In the genomic region with DNA sequence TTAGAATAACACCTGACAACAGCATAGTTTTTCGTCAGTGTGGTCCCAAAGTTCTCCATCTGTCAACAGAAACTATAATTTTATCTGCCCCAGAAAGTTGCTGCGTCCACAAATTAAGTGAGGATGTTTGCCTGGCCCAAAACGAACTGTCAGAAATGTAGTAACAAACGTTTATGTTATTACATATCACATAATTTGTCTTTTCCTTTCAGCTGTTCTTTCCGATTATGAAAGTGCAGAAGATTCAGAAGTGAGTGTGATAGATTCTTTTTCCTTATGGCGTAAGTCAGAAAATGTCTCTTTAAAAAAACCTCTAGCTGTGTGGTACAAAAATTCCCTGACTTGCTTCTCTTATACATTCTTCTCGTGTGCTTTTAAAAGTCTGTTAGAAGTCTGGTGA, we compare ENCODE assay signal across 8 mouse cellular contexts. TPM values are rescaled to one million over a fixed set of nuclear protein-coding genes. Genes with fewer than 3 reads are reported as not detected.
DNase-seq lines count a peak whose midpoint lies in the region; ATAC-seq and TF ChIP-seq lines count a peak whose summit lies in the region.

No protein-coding gene starts in this region.

- H3K9me3 ChIP-seq in kidney, postnatal 0 days (replicated peaks; ENCODE audit: low read length), result no peaks in the 10 kb centered on the region
- H3K9me3 ChIP-seq in embryonic facial prominence, embryonic 11.5 days (replicated peaks; ENCODE audit: control insufficient read depth, low read length), result no peaks in the 10 kb centered on the region
- H3K9me3 ChIP-seq in intestine, embryonic 14.5 days (ENCODE audit: control insufficient read depth, low read length), result no peaks in the 10 kb centered on the region
- H3K9me3 ChIP-seq in midbrain, postnatal 0 days (ENCODE audit: low read length), result no peaks in the 10 kb centered on the region

- peaks cover 23% of the 10 kb centered on the region for H3K36me3 ChIP-seq in kidney, postnatal 0 days (ENCODE audit: insufficient read depth, low read length)
- H3K36me3 ChIP-seq in embryonic facial prominence, embryonic 11.5 days (replicated peaks; ENCODE audit: control insufficient read depth, insufficient read depth, low read depth, low read length), result no peaks in the 10 kb centered on the region; the same call in 1 of the 2 replicates
- H3K36me3 ChIP-seq in intestine, embryonic 14.5 days (ENCODE audit: control insufficient read depth, insufficient read depth, low read length), result peaks cover 73% of the 10 kb centered on the region
- peaks cover 14% of the 10 kb centered on the region for H3K36me3 ChIP-seq in midbrain, postnatal 0 days (ENCODE audit: insufficient read depth, low read length)

- H3K27me3 ChIP-seq in kidney, postnatal 0 days (ENCODE audit: insufficient read depth, low read length), result no peaks in the 10 kb centered on the region
- no peaks in the 10 kb centered on the region for H3K27me3 ChIP-seq in embryonic facial prominence, embryonic 11.5 days (ENCODE audit: control insufficient read depth, insufficient read depth, low read length)
- H3K27me3 ChIP-seq in intestine, embryonic 14.5 days (replicated peaks; ENCODE audit: control insufficient read depth, insufficient read depth, low read length), result no peaks in the 10 kb centered on the region
- no peaks in the 10 kb centered on the region for H3K27me3 ChIP-seq in midbrain, postnatal 0 days (ENCODE audit: insufficient read depth, low read length)

- DNase-seq in kidney, postnatal 0 days (ENCODE audit: low spot score), result no peak
- DNase-seq in kidney, adult 11 months, result no peak
- DNase-seq in embryonic facial prominence, embryonic 11.5 days (ENCODE audit: low spot score), result no peak
- DNase-seq in intestine, embryonic 14.5 days (ENCODE audit: low spot score), result no peak
- DNase-seq in midbrain, postnatal 0 days (ENCODE audit: low spot score), result no peak
- no peak for DNase-seq in cerebellum, adult 8-10 months
- no peak for DNase-seq in gastrocnemius, postnatal 4 days (ENCODE audit: low spot score in 2 of 2)
- no peak for DNase-seq in frontal cortex, adult 2 months (ENCODE audit: extremely low spot score in 1 of 2, low spot score in 1 of 2)

- 63% methylated on average over 7 of the region's 7 CpGs for WGBS in kidney, postnatal 0 days
- WGBS in embryonic facial prominence, embryonic 11.5 days, result 71% methylated on average over 7 of the region's 7 CpGs
- WGBS in intestine, embryonic 14.5 days, result 55% methylated on average over 7 of the region's 7 CpGs
- 76% methylated on average over 7 of the region's 7 CpGs for WGBS in midbrain, postnatal 0 days

- 0 out of 2 replicates have a peak overlapping the region, but pooled peaks have one; percentile 99 for H3K27ac ChIP-seq in kidney, postnatal 0 days
- no peak overlapping the region for H3K27ac ChIP-seq in embryonic facial prominence, embryonic 11.5 days (replicated peaks; ENCODE audit: low read depth, low read length)
- H3K27ac ChIP-seq in intestine, embryonic 14.5 days (ENCODE audit: low read depth), result no peak overlapping the region
- H3K27ac ChIP-seq in midbrain, postnatal 0 days (ENCODE audit: low read depth, low read length), result no peak overlapping the region

- H3K4me1 ChIP-seq in kidney, postnatal 0 days (replicated peaks; ENCODE audit: insufficient read depth, low read length), result 0 out of 2 replicates have a peak, but pooled peaks cover 3% of the 10 kb centered on the region
- H3K4me1 ChIP-seq in embryonic facial prominence, embryonic 11.5 days (ENCODE audit: control insufficient read depth, insufficient read depth, low read length), result no peaks in the 10 kb centered on the region
- peaks cover 16% of the 10 kb centered on the region for H3K4me1 ChIP-seq in intestine, embryonic 14.5 days (replicated peaks; ENCODE audit: control insufficient read depth, insufficient read depth, low read length)
- peaks cover 3% of the 10 kb centered on the region; the same call in 1 of the 2 replicates for H3K4me1 ChIP-seq in midbrain, postnatal 0 days (ENCODE audit: insufficient read depth, low read length)

- peak overlapping the region; percentile 92; the same call in 1 of the 2 replicates for H3K9ac ChIP-seq in kidney, postnatal 0 days (ENCODE audit: low read depth, low read length)
- peak overlapping the region; percentile 95 for H3K9ac ChIP-seq in embryonic facial prominence, embryonic 11.5 days (replicated peaks; ENCODE audit: low read length)
- H3K9ac ChIP-seq in intestine, embryonic 14.5 days (ENCODE audit: low read length), result peak overlapping the region; percentile 86
- peak overlapping the region; percentile 84 for H3K9ac ChIP-seq in midbrain, postnatal 0 days (replicated peaks; ENCODE audit: low read length, poor library complexity, severe bottlenecking)

- peak overlapping the region; percentile 83 for H3K4me2 ChIP-seq in kidney, postnatal 0 days (ENCODE audit: low read length)
- peak overlapping the region; percentile 78 for H3K4me2 ChIP-seq in embryonic facial prominence, embryonic 11.5 days (ENCODE audit: low read depth, low read length)
- H3K4me2 ChIP-seq in intestine, embryonic 14.5 days (ENCODE audit: low read length), result peak overlapping the region; percentile 88
- H3K4me2 ChIP-seq in midbrain, postnatal 0 days (ENCODE audit: low read depth, low read length, poor library complexity, severe bottlenecking), result peak overlapping the region; percentile 63

- H3K4me3 ChIP-seq in kidney, postnatal 0 days (replicated peaks; ENCODE audit: low read depth, low read length), result peak overlapping the region; percentile 85; the same call in 1 of the 2 replicates
- peak overlapping the region; percentile 92 for H3K4me3 ChIP-seq in embryonic facial prominence, embryonic 11.5 days (ENCODE audit: low read depth, low read length)
- H3K4me3 ChIP-seq in intestine, embryonic 14.5 days (ENCODE audit: low read depth, low read length), result peak overlapping the region; percentile 75
- peak overlapping the region; percentile 63 for H3K4me3 ChIP-seq in midbrain, postnatal 0 days (ENCODE audit: low read depth, low read length)

- TF ChIP-seq CTCF in kidney, postnatal 0 days (IDR thresholded peaks at IDR 0.05; ENCODE audit: low read depth), result no peak
- TF ChIP-seq CTCF in midbrain, postnatal 0 days (IDR thresholded peaks at IDR 0.05), result no peak

- ATAC-seq in kidney, postnatal 0 days (replicated peaks; ENCODE audit: low FRiP score, low read depth), result no peak
- ATAC-seq in embryonic facial prominence, embryonic 11.5 days (replicated peaks; ENCODE audit: insufficient number of reproducible peaks, low FRiP score, low TSS enrichment, low read depth), result no peak
- ATAC-seq in intestine, embryonic 14.5 days (replicated peaks; ENCODE audit: low FRiP score, low TSS enrichment, low read depth), result no peak
- no peak for ATAC-seq in midbrain, postnatal 0 days (ENCODE audit: low FRiP score)

RNA-seq across cellular contexts. Expression of gene Casc3, which starts 6.0 kb away (rescaled TPM):
- 24.6 and 25.7 TPM in 2 replicates for polyA plus RNA-seq in kidney, postnatal 0 days (2015; fragmentation: Nextera tagmentation; extraction: Ambion mirVana)
- 41.9 and 44.3 TPM in 2 replicates for polyA plus RNA-seq in embryonic facial prominence, embryonic 11.5 days (2014; fragmentation: Nextera tagmentation; extraction: Ambion mirVana)
- 34.5 and 37.3 TPM in 2 replicates for polyA plus RNA-seq in intestine, embryonic 14.5 days (2014; fragmentation: Nextera tagmentation; extraction: Ambion mirVana)
- total RNA-seq in midbrain, postnatal 0 days (2014; rRNA removed), result 29.4 and 32.2 TPM in 2 replicates
- polyA plus RNA-seq in midbrain, postnatal 0 days (2015; fragmentation: Nextera tagmentation; extraction: Ambion mirVana), result 34.0 and 39.7 TPM in 2 replicates
- 10 to 100 TPM; 28.3 to 31.6 TPM for total RNA-seq in gastrocnemius, postnatal 4 days (2021)
- 47.8 TPM in 2 replicates for polyA plus RNA-seq in frontal cortex, adult 2 months (2012; rRNA removed)

RNA-seq across cellular contexts. Expression of gene Msl1, which starts 15.4 kb away (rescaled TPM):
- polyA plus RNA-seq in kidney, postnatal 0 days (2015; fragmentation: Nextera tagmentation; extraction: Ambion mirVana), result 17.8 and 19.3 TPM in 2 replicates
- 20.2 and 22.0 TPM in 2 replicates for polyA plus RNA-seq in embryonic facial prominence, embryonic 11.5 days (2014; fragmentation: Nextera tagmentation; extraction: Ambion mirVana)
- polyA plus RNA-seq in intestine, embryonic 14.5 days (2014; fragmentation: Nextera tagmentation; extraction: Ambion mirVana), result 17.5 and 19.1 TPM in 2 replicates
- total RNA-seq in midbrain, postnatal 0 days (2014; rRNA removed), result 88.3 and 107 TPM in 2 replicates
- 22.3 and 25.8 TPM in 2 replicates for polyA plus RNA-seq in midbrain, postnatal 0 days (2015; fragmentation: Nextera tagmentation; extraction: Ambion mirVana)
- total RNA-seq in gastrocnemius, postnatal 4 days (2021), result 10 to 100 TPM; 79.3 to 83.9 TPM
- polyA plus RNA-seq in frontal cortex, adult 2 months (2012; rRNA removed), result 112 and 123 TPM in 2 replicates

RNA-seq across cellular contexts. Expression of gene Rapgefl1, which starts 25.9 kb away (rescaled TPM):
- 0.77 and 1.0 TPM in 2 replicates for polyA plus RNA-seq in kidney, postnatal 0 days (2015; fragmentation: Nextera tagmentation; extraction: Ambion mirVana)
- polyA plus RNA-seq in embryonic facial prominence, embryonic 11.5 days (2014; fragmentation: Nextera tagmentation; extraction: Ambion mirVana), result 1.1 TPM in 2 replicates
- 1.5 and 2.2 TPM in 2 replicates for polyA plus RNA-seq in intestine, embryonic 14.5 days (2014; fragmentation: Nextera tagmentation; extraction: Ambion mirVana)
- 39.0 and 40.8 TPM in 2 replicates for total RNA-seq in midbrain, postnatal 0 days (2014; rRNA removed)
- polyA plus RNA-seq in midbrain, postnatal 0 days (2015; fragmentation: Nextera tagmentation; extraction: Ambion mirVana), result 10.9 and 11.4 TPM in 2 replicates
- 1 to 10 TPM; 3.4 to 4.3 TPM for total RNA-seq in gastrocnemius, postnatal 4 days (2021)
- 167 and 174 TPM in 2 replicates for polyA plus RNA-seq in frontal cortex, adult 2 months (2012; rRNA removed)

RNA-seq across cellular contexts. Expression of gene Nr1d1, which starts 35.6 kb away (rescaled TPM):
- polyA plus RNA-seq in kidney, postnatal 0 days (2015; fragmentation: Nextera tagmentation; extraction: Ambion mirVana), result 3.1 and 3.5 TPM in 2 replicates
- 0.69 and 1.2 TPM in 2 replicates for polyA plus RNA-seq in embryonic facial prominence, embryonic 11.5 days (2014; fragmentation: Nextera tagmentation; extraction: Ambion mirVana)
- polyA plus RNA-seq in intestine, embryonic 14.5 days (2014; fragmentation: Nextera tagmentation; extraction: Ambion mirVana), result 2.5 and 2.8 TPM in 2 replicates
- total RNA-seq in midbrain, postnatal 0 days (2014; rRNA removed), result 7.1 and 11.0 TPM in 2 replicates
- 12.3 and 14.3 TPM in 2 replicates for polyA plus RNA-seq in midbrain, postnatal 0 days (2015; fragmentation: Nextera tagmentation; extraction: Ambion mirVana)
- 10 to 100 TPM; 26.7 to 34.2 TPM for total RNA-seq in gastrocnemius, postnatal 4 days (2021)
- 124 and 126 TPM in 2 replicates for polyA plus RNA-seq in frontal cortex, adult 2 months (2012; rRNA removed)

RNA-seq across cellular contexts. Expression of gene Wipf2, which starts 52.8 kb away (rescaled TPM):
- 3.4 and 3.5 TPM in 2 replicates for polyA plus RNA-seq in kidney, postnatal 0 days (2015; fragmentation: Nextera tagmentation; extraction: Ambion mirVana)
- 4.4 and 4.6 TPM in 2 replicates for polyA plus RNA-seq in embryonic facial prominence, embryonic 11.5 days (2014; fragmentation: Nextera tagmentation; extraction: Ambion mirVana)
- polyA plus RNA-seq in intestine, embryonic 14.5 days (2014; fragmentation: Nextera tagmentation; extraction: Ambion mirVana), result 5.1 and 5.3 TPM in 2 replicates
- 9.2 and 9.8 TPM in 2 replicates for total RNA-seq in midbrain, postnatal 0 days (2014; rRNA removed)
- polyA plus RNA-seq in midbrain, postnatal 0 days (2015; fragmentation: Nextera tagmentation; extraction: Ambion mirVana), result 3.0 and 3.8 TPM in 2 replicates
- total RNA-seq in gastrocnemius, postnatal 4 days (2021), result 10 to 100 TPM in 1 of 2 experiments, 1 to 10 TPM in 1; 8.3 to 11.0 TPM
- polyA plus RNA-seq in frontal cortex, adult 2 months (2012; rRNA removed), result 26.3 and 26.7 TPM in 2 replicates

Comparison
In these comparisons a context has a peak if more than half of its experiments do, and no peak if none do; other contexts are left out.
1. RNA of gene Rapgefl1, which starts 25.9 kb away (polyA plus RNA-seq): 167 to 174 TPM in frontal cortex, adult 2 months; 10.9 to 11.4 TPM in midbrain, postnatal 0 days, 1.5 to 2.2 TPM in intestine, embryonic 14.5 days, 1.1 TPM in embryonic facial prominence, embryonic 11.5 days and 0.77 to 1.0 TPM in kidney, postnatal 0 days; every median in the first group is over 10 times any median in the second.
2. Peak in every context shown above with its lines, with median percentiles within 50 percentile points of each other: H3K4me2 ChIP-seq, H3K4me3 ChIP-seq and H3K9ac ChIP-seq.